Mouse (Mus musculus) liver, embryonic 14.5 days (tissue): ENCODE measurements at regions not wholly inside any gene's neighbourhood (a gene's known extent, or its start where the extent isn't known, plus 50 kb on each side); places are given as distances from the start of the nearest gene placed in this dataset.

Experiments used
- ATAC-seq: fragments of 200-750 bp; cut with Nextera tagmentation; 2 replicates; pipeline ENCODE4 v1.8.0; 2017; ENCODE audit warnings: moderate number of reproducible peaks, mild to moderate bottlenecking, moderate library complexity; ENCODE audit not compliant: insufficient read depth
- DNase-seq, 3 experiments: peaks; one replicate each; pipeline ENCODE4 v3.0.0-alpha.2; 2012 to 2013; ENCODE audit warnings: low read depth in 3 of 3, low spot score in 3 of 3
- H3K27ac ChIP-seq: fragments of 300-500 bp; sonication (generic); 2 replicates; pipeline ENCODE4 v1.5.1; 2014; ENCODE audit warnings: moderate library complexity, mild to moderate bottlenecking, control low read depth, inconsistent platforms
- H3K27me3 ChIP-seq: fragments of 300-500 bp; sonication (generic); 2 replicates; pipeline ENCODE4 v1.6.1; 2014; ENCODE audit warnings: mild to moderate bottlenecking, low read length, moderate library complexity; ENCODE audit not compliant: control insufficient read depth, insufficient read depth
- H3K36me3 ChIP-seq: fragments of 300-500 bp; sonication (generic); replicated peaks from 2 replicates; pipeline ENCODE4 v1.6.1; 2014; ENCODE audit warnings: low read depth; ENCODE audit not compliant: control insufficient read depth, insufficient read depth
- H3K4me1 ChIP-seq, 2 experiments: fragments of 200-500 bp in 1 of 2; fragments of 300-500 bp in 1 of 2; sonication (generic) in 1 of 2; replicated peaks; 2 replicates each; pipeline ENCODE4 v1.6.1; 2012 to 2014; ENCODE audit warnings: antibody characterized with exemption in 1 of 2, inconsistent platforms in 1 of 2, low read length in 1 of 2; ENCODE audit not compliant: control insufficient read depth in 2 of 2, insufficient read depth in 2 of 2
- H3K4me2 ChIP-seq: fragments of 300-500 bp; sonication (generic); 2 replicates; pipeline ENCODE4 v1.6.1; 2014; ENCODE audit warnings: low read depth, mild to moderate bottlenecking, control low read depth, moderate library complexity
- H3K4me3 ChIP-seq, 2 experiments: fragments of 200-500 bp in 1 of 2; fragments of 300-500 bp in 1 of 2; sonication (generic) in 1 of 2; 2 replicates each; pipeline ENCODE4 v1.5.1; 2012 to 2014; ENCODE audit warnings: low read depth in 2 of 2, low read length in 2 of 2, mild to moderate bottlenecking in 2 of 2, control low read depth in 1 of 2, inconsistent platforms in 1 of 2, moderate library complexity in 1 of 2; ENCODE audit not compliant: insufficient read depth in 1 of 2
- H3K9ac ChIP-seq: fragments of 300-500 bp; sonication (generic); replicated peaks from 2 replicates; pipeline ENCODE4 v1.6.1; 2014; ENCODE audit warnings: mild to moderate bottlenecking, control low read depth, moderate library complexity
- H3K9me3 ChIP-seq: fragments of 300-500 bp; sonication (generic); 2 replicates; pipeline ENCODE4 v1.6.1; 2016; ENCODE audit warnings: low read length, mixed read lengths; ENCODE audit not compliant: control insufficient read depth
- CTCF ChIP-seq: IDR thresholded peaks from 2 replicates; pipeline ENCODE4 v1.5.1; 2016; ENCODE audit warnings: antibody characterized with exemption, low read depth, control low read depth
- EP300 ChIP-seq: IDR thresholded peaks from 2 replicates; pipeline ENCODE4 v1.6.1; 2016; ENCODE audit warnings: antibody characterized with exemption, low read depth
- WGBS: fragments of 180-500 bp; shearing (Covaris S2); extraction: QIAGEN DNeasy Blood & Tissue Kit; methylation state at CpG from one replicate; pipeline ENCODE4 v1.1.7; 2014; ENCODE audit not compliant: insufficient replicate concordance; 5-methylcytosine and 5-hydroxymethylcytosine counted together

DNA sequence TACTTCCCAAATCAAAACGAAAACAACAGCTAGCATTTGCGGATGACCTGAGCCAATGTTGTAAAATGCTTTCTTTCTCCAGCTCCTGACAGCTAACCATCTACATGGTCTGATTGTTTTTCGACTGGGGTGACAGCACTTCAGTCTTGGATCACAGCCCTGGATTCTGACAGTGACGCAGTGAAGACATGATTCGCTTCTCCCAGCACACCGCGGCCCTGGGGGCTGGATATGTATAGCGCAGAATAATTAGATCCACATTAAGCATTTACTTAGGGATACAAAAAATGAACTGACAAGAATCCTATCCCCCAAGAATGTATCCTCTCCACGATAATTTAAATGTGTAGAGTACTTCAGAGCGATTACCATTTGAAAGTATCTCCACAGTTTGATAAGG, 271.1 kb upstream of the Atp11b start:
- Histone ChIP-seq H3K9ac (no peak overlapping the region), H3K9me3 (no peaks in the 10 kb centered on the region), H3K27ac (no peak overlapping the region), H3K36me3 (no peaks in the 10 kb centered on the region), H3K4me3 (no peak overlapping the region), H3K4me1 (no peaks in the 10 kb centered on the region), H3K27me3 (no peaks in the 10 kb centered on the region), H3K4me2 (no peak overlapping the region)
- TF ChIP-seq CTCF (no peak), EP300 (no peak)
- WGBS = 69% methylated on average over 10 of the region's 10 CpGs
- ATAC-seq (no peak), DNase-seq (no peak)

DNA sequence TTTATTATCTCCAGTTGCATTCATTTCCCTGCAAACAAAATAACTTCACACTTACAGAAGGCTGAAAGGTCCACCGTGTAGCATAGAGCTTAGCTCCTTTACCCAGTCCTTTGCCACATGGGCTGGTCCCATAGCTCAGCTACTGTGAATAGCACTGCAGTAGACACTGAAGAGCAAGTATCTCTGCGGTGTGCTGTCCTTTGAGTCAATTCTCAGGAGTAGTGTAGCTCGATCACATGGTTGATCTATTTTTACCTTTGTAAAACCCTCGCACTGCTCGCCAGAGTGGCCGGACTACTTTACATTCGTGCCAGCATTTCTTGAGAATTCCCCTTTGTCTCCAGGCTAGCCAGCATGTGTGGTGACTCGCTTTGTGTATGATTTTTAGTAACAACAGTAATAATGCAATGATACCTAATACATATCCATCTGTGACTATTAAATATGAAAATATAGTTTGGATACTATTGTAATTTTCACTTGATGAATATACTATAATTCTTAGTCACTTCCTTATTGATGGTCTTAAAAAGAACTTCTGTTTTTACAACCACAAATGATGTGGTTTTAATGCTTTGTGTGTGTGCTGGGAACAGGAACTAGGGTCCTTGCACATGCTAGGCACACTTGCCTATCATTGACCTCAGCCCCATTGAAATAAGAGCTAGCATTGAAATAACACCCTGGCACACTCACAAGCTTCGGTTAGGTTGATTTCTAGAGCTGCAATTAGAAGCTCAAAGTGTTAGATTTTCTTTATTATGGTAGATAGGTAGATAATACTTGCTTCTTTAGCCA, 257.7 kb upstream of the Atp11b start:
- Histone ChIP-seq H3K9me3 (no peaks in the 10 kb centered on the region), H3K4me1 (no peaks in the 10 kb centered on the region), H3K27me3 (no peaks in the 10 kb centered on the region), H3K4me3 (no peak overlapping the region), H3K36me3 (no peaks in the 10 kb centered on the region), H3K4me2 (no peak overlapping the region), H3K9ac (no peak overlapping the region), H3K27ac (no peak overlapping the region)
- WGBS = 59% methylated on average over 9 of the region's 9 CpGs
- DNase-seq (no peak), ATAC-seq (no peak)
- no peak for TF ChIP-seq CTCF
- TF ChIP-seq EP300 = no peak

DNA sequence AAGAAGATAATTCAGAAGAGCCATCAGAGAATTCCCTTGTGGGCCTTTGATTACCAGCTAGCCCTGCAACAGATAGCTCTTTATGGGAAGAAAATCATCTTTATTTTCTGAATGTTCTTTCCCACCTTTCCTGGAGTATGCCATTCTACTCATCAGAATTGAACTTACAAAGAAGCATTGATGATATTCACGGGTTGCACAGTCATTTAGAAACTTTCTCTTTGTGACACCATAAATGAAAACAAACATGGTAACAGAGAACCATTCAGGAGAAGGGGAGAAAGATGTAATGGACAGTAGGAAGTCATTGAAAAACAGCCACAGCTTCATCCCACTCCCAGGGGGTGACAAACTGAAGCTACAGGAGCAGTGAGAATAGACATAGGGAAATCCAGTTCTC, 243.6 kb upstream of the Atp11b start:
- H3K4me2 ChIP-seq = no peak overlapping the region
- no peak for TF ChIP-seq EP300
- no peak for TF ChIP-seq CTCF
- H3K27ac ChIP-seq = no peak overlapping the region
- DNase-seq (no peak), ATAC-seq (no peak)
- no peaks in the 10 kb centered on the region for H3K4me1 ChIP-seq
- no peaks in the 10 kb centered on the region for H3K36me3 ChIP-seq
- 36% methylated on average over 1 of the region's 1 CpGs for WGBS
- no peaks in the 10 kb centered on the region for H3K9me3 ChIP-seq
- no peak overlapping the region for H3K9ac ChIP-seq
- no peak overlapping the region for H3K4me3 ChIP-seq
- no peaks in the 10 kb centered on the region for H3K27me3 ChIP-seq

- H3K36me3 ChIP-seq = no peaks in the 10 kb centered on the region
- H3K4me1 ChIP-seq = no peaks in the 10 kb centered on the region
- H3K9ac ChIP-seq = no peak overlapping the region
- no peak for DNase-seq
- H3K4me3 ChIP-seq = no peak overlapping the region
- no peaks in the 10 kb centered on the region for H3K9me3 ChIP-seq
- H3K27me3 ChIP-seq = no peaks in the 10 kb centered on the region
- no peak for TF ChIP-seq CTCF
- TF ChIP-seq EP300 = no peak
- WGBS = 57% methylated on average over 4 of the region's 4 CpGs
- ATAC-seq = no peak
- no peak overlapping the region for H3K4me2 ChIP-seq
- H3K27ac ChIP-seq = no peak overlapping the region
Observed at GRCm38 (mm10) chr3:35516517-35516916, 237.4 kb upstream of the Atp11b start.

- Histone ChIP-seq H3K4me3 (no peak overlapping the region), H3K9me3 (no peaks in the 10 kb centered on the region), H3K4me1 (no peaks in the 10 kb centered on the region), H3K4me2 (no peak overlapping the region), H3K9ac (no peak overlapping the region), H3K36me3 (no peaks in the 10 kb centered on the region), H3K27me3 (no peaks in the 10 kb centered on the region), H3K27ac (no peak overlapping the region)
- WGBS = 64% methylated on average over 3 of the region's 3 CpGs
- no peak for DNase-seq
- TF ChIP-seq CTCF (no peak), EP300 (no peak)
- no peak for ATAC-seq
Observed at GRCm38 (mm10) chr3:35520131-35520530, 233.8 kb upstream of the Atp11b start.
